Mouse (Mus musculus) myocyte (in vitro differentiated cells): ENCODE data around the gene Cpa1. TPM values are rescaled to one million over a fixed set of nuclear protein-coding genes. Genes with fewer than 3 reads are reported as not detected.

Experiments
- H3K27me3 ChIP-seq: one replicate; pipeline ENCODE4 v1.6.1; 2011; ENCODE audit not compliant: control insufficient read depth, insufficient read depth, insufficient read length
- H3K36me3 ChIP-seq: one replicate; pipeline ENCODE4 v1.6.1; 2011; ENCODE audit not compliant: control insufficient read depth, insufficient read depth
- H3K4me2 ChIP-seq: one replicate; pipeline ENCODE4 v1.6.1; 2011; ENCODE audit warnings: low read depth, control low read depth
- H3K4me3 ChIP-seq: one replicate; pipeline ENCODE4 v1.5.1; 2011; ENCODE audit warnings: mild to moderate bottlenecking, control low read depth, moderate library complexity
- H3K79me2 ChIP-seq: one replicate; pipeline ENCODE4 v1.6.1; 2011; ENCODE audit not compliant: control insufficient read depth, insufficient read depth
- H3ac ChIP-seq: one replicate; pipeline ENCODE4 v1.6.1; 2011; ENCODE audit not compliant: control insufficient read depth, insufficient read length
- CEBPB ChIP-seq: IDR thresholded peaks from 2 replicates; pipeline ENCODE4 v1.6.1; 2011; ENCODE audit warnings: mild to moderate bottlenecking, moderate library complexity; ENCODE audit not compliant: poor library complexity, insufficient read depth, severe bottlenecking
- E2F4 ChIP-seq: IDR thresholded peaks from one replicate; pipeline ENCODE4 v1.6.1; 2011; ENCODE audit warnings: mild to moderate bottlenecking, control low read depth, moderate library complexity; ENCODE audit not compliant: insufficient read depth
- MAX ChIP-seq: IDR thresholded peaks from one replicate; pipeline ENCODE4 v1.6.1; 2011; ENCODE audit warnings: low read depth, mild to moderate bottlenecking, control low read depth
- MYOD1 ChIP-seq, 3 experiments: IDR thresholded peaks; one replicate each; pipeline ENCODE4 v1.6.1; 2011; ENCODE audit warnings: control low read depth in 2 of 3, low read depth in 2 of 3, mild to moderate bottlenecking in 2 of 3, moderate library complexity in 1 of 3; ENCODE audit not compliant: insufficient read length in 2 of 3, control insufficient read depth in 1 of 3
- MYOG ChIP-seq, 3 experiments: IDR thresholded peaks; one replicate each; pipeline ENCODE4 v1.6.1; 2011; ENCODE audit warnings: control low read depth in 2 of 3, low read depth in 2 of 3, mild to moderate bottlenecking in 2 of 3; ENCODE audit not compliant: insufficient read length in 2 of 3, control insufficient read depth in 1 of 3, insufficient read depth in 1 of 3
- POLR2A ChIP-seq: IDR thresholded peaks from one replicate; pipeline ENCODE4 v1.6.1; 2011; ENCODE audit warnings: low read depth, mild to moderate bottlenecking, control low read depth, moderate library complexity; ENCODE audit not compliant: insufficient read length
- POLR2AphosphoS2 ChIP-seq: IDR thresholded peaks from one replicate; pipeline ENCODE4 v1.6.1; 2011; ENCODE audit warnings: low read depth, control low read depth; ENCODE audit not compliant: insufficient read length
- REST ChIP-seq: IDR thresholded peaks from one replicate; pipeline ENCODE4 v1.6.1; 2011; ENCODE audit warnings: mild to moderate bottlenecking, control low read depth, moderate library complexity; ENCODE audit not compliant: insufficient read depth, insufficient read length
- SRF ChIP-seq: IDR thresholded peaks from one replicate; pipeline ENCODE4 v1.6.1; 2011; ENCODE audit warnings: low read depth; ENCODE audit not compliant: control insufficient read depth, insufficient read length
- TCF12 ChIP-seq: IDR thresholded peaks from one replicate; pipeline ENCODE4 v1.6.1; 2011; ENCODE audit warnings: mild to moderate bottlenecking, control low read depth; ENCODE audit not compliant: poor library complexity, insufficient read depth, severe bottlenecking
- TCF3 ChIP-seq: IDR thresholded peaks from one replicate; pipeline ENCODE4 v1.6.1; 2011; ENCODE audit warnings: low read depth, control low read depth; ENCODE audit not compliant: insufficient read length
- USF1 ChIP-seq: IDR thresholded peaks from one replicate; pipeline ENCODE4 v1.6.1; 2011; ENCODE audit warnings: low read depth, mild to moderate bottlenecking, control low read depth, moderate library complexity
- polyA plus RNA-seq: library from polyadenylated mRNA; unstranded; fragments of >200 nt; fragmentation: generic; extraction: Trizol; gene quantifications from one replicate; pipeline ENCODE4 v1.2.1, GENCODE M21; 2012; ENCODE audit warnings: missing spikeins

Cpa1 gene
- polyA plus RNA-seq, 1 experiment, result 0.29 TPM

DNA sequence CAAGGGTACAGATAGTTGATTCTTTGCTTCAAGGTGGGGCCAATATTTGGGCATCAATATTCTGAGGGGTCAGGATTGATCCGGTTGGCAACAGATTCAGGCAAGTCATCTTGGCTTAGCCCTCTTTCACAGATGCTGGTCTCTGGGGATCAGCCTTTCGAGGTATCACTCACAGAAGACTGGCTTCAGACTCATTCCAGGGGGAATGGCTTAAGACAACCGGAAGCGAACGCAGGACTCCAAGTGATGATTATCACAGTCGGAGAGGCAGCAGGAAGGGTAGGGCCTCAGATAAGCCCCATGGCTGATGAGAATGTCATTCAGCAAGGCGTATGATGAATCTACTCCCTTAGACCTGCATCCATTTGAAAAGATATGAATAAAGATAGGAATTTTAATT is 44.7 kb upstream of the Cpa1 start:
- H3K36me3 ChIP-seq, result no peaks in the 10 kb centered on the region
- H3ac ChIP-seq, result no peak overlapping the region
- TF ChIP-seq POLR2A (no peak), SRF (no peak)
- H3K79me2 ChIP-seq, result no peaks in the 10 kb centered on the region
- no peak overlapping the region for H3K4me2 ChIP-seq
- no peaks in the 10 kb centered on the region for H3K27me3 ChIP-seq
- no peak overlapping the region for H3K4me3 ChIP-seq

DNA sequence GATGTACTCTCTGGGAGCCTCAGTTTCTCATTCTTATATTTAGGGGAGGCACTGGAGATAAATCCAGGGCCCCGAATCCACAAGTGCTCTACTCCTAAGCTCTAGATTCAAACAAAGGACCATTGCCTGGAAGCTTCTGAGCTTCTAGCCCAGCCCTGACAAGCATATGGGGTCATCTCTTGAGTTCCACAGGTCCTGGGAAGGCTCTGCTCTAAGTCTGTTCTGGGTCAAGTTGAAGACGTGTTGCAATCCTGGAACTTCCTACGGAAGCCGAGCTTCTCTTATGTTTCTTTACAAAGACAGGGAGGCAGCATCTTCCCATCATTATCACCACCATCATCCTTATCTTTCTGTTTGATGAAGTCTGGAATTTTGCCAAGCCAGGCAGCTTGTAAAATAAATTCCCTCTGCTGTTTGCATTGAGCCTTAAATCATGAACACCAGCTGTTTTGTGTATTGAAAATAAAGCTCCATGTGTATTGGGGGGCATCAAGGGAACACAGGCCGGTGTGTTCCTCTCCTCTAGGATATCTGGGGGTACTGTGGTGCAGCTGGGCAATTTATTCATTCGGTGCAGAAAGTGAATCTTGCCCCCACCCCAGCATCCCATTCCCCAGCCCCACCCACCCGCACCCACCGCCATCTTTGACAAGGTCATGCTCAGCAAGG is 42.7 kb upstream of the Cpa1 start:
- H3K4me3 ChIP-seq, result no peak overlapping the region
- TF ChIP-seq CEBPB (no peak), TCF12 (no peak), MAX (no peak), POLR2A (no peak), POLR2AphosphoS2 (no peak), MYOD1 (IDR thresholded peaks at IDR 0.05; ENCODE audit: control insufficient read depth in 1 of 3, insufficient read length in 2 of 3, low read depth in 2 of 3) (no peak), REST (no peak), USF1 (no peak), TCF3 (no peak), E2F4 (no peak), SRF (no peak), MYOG (IDR thresholded peaks at IDR 0.05; ENCODE audit: control insufficient read depth in 1 of 3, insufficient read depth in 1 of 3, insufficient read length in 2 of 3, low read depth in 2 of 3) (no peak)
- H3ac ChIP-seq, result no peak overlapping the region
- H3K79me2 ChIP-seq, result no peaks in the 10 kb centered on the region
- H3K4me2 ChIP-seq, result no peak overlapping the region
- H3K27me3 ChIP-seq, result no peaks in the 10 kb centered on the region
- H3K36me3 ChIP-seq, result no peaks in the 10 kb centered on the region

DNA sequence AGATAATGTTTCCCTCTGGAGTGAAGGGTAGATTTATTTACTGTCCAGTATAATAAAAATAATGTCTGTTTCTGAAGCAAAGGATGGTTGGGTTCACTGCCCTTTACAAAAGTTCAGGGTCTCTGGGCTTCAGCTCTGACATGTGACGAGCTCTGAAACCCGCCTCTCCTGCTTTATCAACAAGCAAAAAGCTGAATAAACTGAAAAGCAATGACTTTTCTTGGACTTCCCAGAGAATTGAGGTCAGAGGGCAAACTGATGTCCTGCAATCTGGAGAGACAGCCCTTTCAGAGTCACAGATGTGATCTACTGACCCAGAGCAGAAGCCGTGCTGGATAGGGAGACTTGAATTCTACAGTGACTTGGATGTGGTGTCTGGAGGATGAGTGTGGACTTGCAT is 39.0 kb upstream of the Cpa1 start:
- Histone ChIP-seq H3K4me2 (no peak overlapping the region), H3ac (no peak overlapping the region), H3K36me3 (no peaks in the 10 kb centered on the region), H3K4me3 (no peak overlapping the region), H3K27me3 (no peaks in the 10 kb centered on the region), H3K79me2 (no peaks in the 10 kb centered on the region)
- TF ChIP-seq POLR2A (no peak), MYOG (IDR thresholded peaks at IDR 0.05; ENCODE audit: control insufficient read depth in 1 of 3, insufficient read depth in 1 of 3, insufficient read length in 2 of 3, low read depth in 2 of 3) (no peak), MAX (no peak), USF1 (no peak), SRF (no peak), REST (no peak), E2F4 (no peak), CEBPB (no peak), MYOD1 (IDR thresholded peaks at IDR 0.05; ENCODE audit: control insufficient read depth in 1 of 3, insufficient read length in 2 of 3, low read depth in 2 of 3) (no peak), TCF12 (no peak), TCF3 (no peak), POLR2AphosphoS2 (no peak)

DNA sequence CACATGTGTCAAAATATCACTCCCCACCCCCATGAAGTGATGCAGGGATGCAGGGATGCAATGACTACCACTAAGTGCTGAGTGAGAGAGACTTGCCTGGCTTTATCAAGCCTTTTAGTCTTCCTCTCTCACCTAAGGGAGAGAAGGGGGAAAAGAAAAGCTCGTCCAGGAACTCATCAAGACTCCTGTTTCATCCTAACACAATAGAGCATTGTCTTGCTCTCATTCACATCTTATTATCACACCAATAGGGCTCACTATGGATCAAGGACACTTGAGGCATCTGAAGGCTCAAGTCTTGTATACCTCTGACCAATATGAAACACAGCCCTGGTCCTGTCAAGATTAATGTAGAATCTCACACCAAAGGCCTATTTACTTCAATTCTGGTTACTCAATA is 38.0 kb upstream of the Cpa1 start:
- Histone ChIP-seq H3K27me3 (no peaks in the 10 kb centered on the region), H3K36me3 (no peaks in the 10 kb centered on the region), H3K4me2 (no peak overlapping the region), H3K79me2 (no peaks in the 10 kb centered on the region), H3K4me3 (no peak overlapping the region), H3ac (no peak overlapping the region)
- TF ChIP-seq CEBPB (no peak), REST (no peak), MAX (no peak), POLR2AphosphoS2 (no peak), MYOD1 (IDR thresholded peaks at IDR 0.05; ENCODE audit: control insufficient read depth in 1 of 3, insufficient read length in 2 of 3, low read depth in 2 of 3) (no peak), MYOG (IDR thresholded peaks at IDR 0.05; ENCODE audit: control insufficient read depth in 1 of 3, insufficient read depth in 1 of 3, insufficient read length in 2 of 3, low read depth in 2 of 3) (no peak), E2F4 (no peak)

DNA sequence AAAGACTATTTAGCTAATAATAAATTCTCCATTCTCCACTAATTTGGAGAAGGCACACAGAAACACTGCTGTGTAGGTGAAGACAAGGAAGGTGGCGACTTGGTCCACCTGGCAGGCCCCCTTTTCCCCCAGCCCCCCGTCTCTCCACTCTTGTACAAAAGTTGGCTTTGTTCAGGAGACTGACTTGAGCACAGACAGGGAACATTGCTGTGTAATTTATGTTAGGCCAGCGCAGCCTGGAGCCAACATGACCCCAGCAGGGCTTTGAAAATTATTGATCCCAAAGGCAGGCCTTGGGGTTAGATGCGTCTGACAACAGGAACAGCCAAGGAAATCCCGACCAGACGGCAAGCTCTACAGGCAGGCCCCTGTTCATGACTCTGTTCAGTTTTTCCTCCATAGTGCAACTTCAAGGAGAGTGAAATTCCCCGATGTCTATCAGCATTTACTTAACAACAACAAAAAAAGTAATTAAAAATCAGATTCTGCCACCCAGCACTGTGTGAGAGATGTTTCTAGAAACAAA is 34.6 kb upstream of the Cpa1 start:
- no peak overlapping the region for H3K4me2 ChIP-seq
- TF ChIP-seq MYOD1 (IDR thresholded peaks at IDR 0.05; ENCODE audit: control insufficient read depth in 1 of 3, insufficient read length in 2 of 3, low read depth in 2 of 3) (no peak), USF1 (no peak), TCF3 (no peak), MAX (no peak), POLR2A (no peak), TCF12 (no peak), REST (no peak), E2F4 (no peak), MYOG (IDR thresholded peaks at IDR 0.05; ENCODE audit: control insufficient read depth in 1 of 3, insufficient read depth in 1 of 3, insufficient read length in 2 of 3, low read depth in 2 of 3) (no peak), POLR2AphosphoS2 (no peak), CEBPB (no peak), SRF (no peak)
- H3K79me2 ChIP-seq, result no peaks in the 10 kb centered on the region
- no peak overlapping the region for H3ac ChIP-seq
- no peak overlapping the region for H3K4me3 ChIP-seq
- no peaks in the 10 kb centered on the region for H3K36me3 ChIP-seq
- no peaks in the 10 kb centered on the region for H3K27me3 ChIP-seq
